Mouse (Mus musculus): ENCODE data around the gene Smyd3. TPM values are rescaled to one million over a fixed set of nuclear protein-coding genes. Genes with fewer than 3 reads are reported as not detected.

Smyd3 gene
- total and polyA plus RNA-seq, 3 experiments: 3.5 to 19.4 (median 17.1) TPM

- no peak for ATAC-seq (ENCODE audit: extremely low read depth, insufficient number of reproducible peaks, low FRiP score, poor library complexity, severe bottlenecking)
- Histone ChIP-seq H3K4me3 (ENCODE audit: low read depth, low read length) (no peak overlapping the region), H3K27me3 (ENCODE audit: insufficient read depth, low read length) (no peaks in the 10 kb centered on the region; the same call in 1 of the 2 replicates), H3K4me1 (ENCODE audit: insufficient read depth, low read depth, low read length) (no peaks in the 10 kb centered on the region), H3K36me3 (replicated peaks) (no peaks in the 10 kb centered on the region), H3K9me3 (replicated peaks) (no peaks in the 10 kb centered on the region)
- DNase-seq (ENCODE audit: low spot score): no peak
- TF ChIP-seq CTCF (IDR thresholded peaks at IDR 0.05; ENCODE audit: low read depth, low read length): no peak
- no peak for TF ChIP-seq TAL1 (conservative IDR thresholded peaks at IDR 0.05; ENCODE audit: low read depth, low read length)
- TF ChIP-seq POLR2AphosphoS5 (IDR thresholded peaks at IDR 0.05; ENCODE audit: insufficient replicate concordance, low read depth, low read length): no peak
- no peak for TF ChIP-seq GATA1 (IDR thresholded peaks at IDR 0.05; ENCODE audit: borderline replicate concordance, low read length)
- no peak for TF ChIP-seq GATA2 (IDR thresholded peaks at IDR 0.05; ENCODE audit: borderline replicate concordance, low read depth, low read length)
Measured at GRCm38 (mm10) chr1:179213381-179213780, 304.5 kb downstream of the Smyd3 start.

DNA sequence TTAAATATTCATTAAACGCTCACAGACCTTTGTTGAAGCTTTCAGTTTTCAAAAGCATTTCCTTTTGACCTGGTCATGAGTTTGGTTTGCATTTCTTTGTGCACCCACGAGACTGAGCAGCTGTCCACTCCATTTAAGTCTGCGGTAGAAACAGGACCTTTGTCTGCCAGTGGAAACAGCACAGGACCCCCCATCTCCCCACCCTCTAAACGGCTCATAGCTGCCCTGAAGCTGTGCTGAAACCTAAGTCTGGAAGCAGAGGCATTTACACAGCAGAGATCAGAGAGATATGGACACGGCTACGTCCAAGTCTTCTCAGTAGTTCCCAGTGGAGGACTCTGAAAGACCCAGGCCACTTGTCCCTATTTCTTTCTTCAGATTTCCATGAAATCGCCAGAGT, 305.5 kb downstream of the Smyd3 start:
- Histone ChIP-seq H3K27me3 (ENCODE audit: insufficient read depth, low read length) (no peaks in the 10 kb centered on the region; the same call in 1 of the 2 replicates), H3K9me3 (replicated peaks) (no peaks in the 10 kb centered on the region), H3K36me3 (replicated peaks) (no peaks in the 10 kb centered on the region), H3K4me1 (ENCODE audit: insufficient read depth, low read depth, low read length) (no peaks in the 10 kb centered on the region), H3K4me3 (ENCODE audit: low read depth, low read length) (no peak overlapping the region)
- ATAC-seq (ENCODE audit: extremely low read depth, insufficient number of reproducible peaks, low FRiP score, poor library complexity, severe bottlenecking) (no peak), DNase-seq (ENCODE audit: low spot score) (no peak)
- TF ChIP-seq TAL1 (conservative IDR thresholded peaks at IDR 0.05; ENCODE audit: low read depth, low read length) (no peak), GATA1 (IDR thresholded peaks at IDR 0.05; ENCODE audit: borderline replicate concordance, low read length) (no peak), POLR2AphosphoS5 (IDR thresholded peaks at IDR 0.05; ENCODE audit: insufficient replicate concordance, low read depth, low read length) (no peak), GATA2 (IDR thresholded peaks at IDR 0.05; ENCODE audit: borderline replicate concordance, low read depth, low read length) (no peak), CTCF (IDR thresholded peaks at IDR 0.05; ENCODE audit: low read depth, low read length) (no peak)

DNA sequence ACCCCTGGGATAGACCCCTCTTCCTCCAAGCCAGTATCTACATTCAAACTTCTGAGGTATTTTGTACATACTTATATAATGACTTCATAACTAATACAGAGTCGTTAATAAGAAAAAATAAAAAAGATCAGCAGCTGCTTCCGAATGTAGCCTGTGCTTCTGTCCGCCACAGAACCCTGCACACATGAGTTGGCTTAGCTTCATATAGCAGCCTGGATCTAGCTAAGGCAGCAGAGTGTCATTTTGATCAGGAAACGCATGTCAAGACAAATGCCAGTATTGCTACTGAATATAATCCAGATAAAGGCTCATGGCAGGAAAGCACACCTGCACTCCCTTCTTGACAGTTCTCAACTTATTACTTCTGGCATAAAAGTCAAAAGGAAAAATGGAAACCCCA, 306.5 kb downstream of the Smyd3 start:
- ATAC-seq (ENCODE audit: extremely low read depth, insufficient number of reproducible peaks, low FRiP score, poor library complexity, severe bottlenecking) (no peak), DNase-seq (ENCODE audit: low spot score) (no peak)
- H3K9me3 ChIP-seq (replicated peaks): no peaks in the 10 kb centered on the region
- H3K27me3 ChIP-seq (ENCODE audit: insufficient read depth, low read length): no peaks in the 10 kb centered on the region; the same call in 1 of the 2 replicates
- TF ChIP-seq CTCF (IDR thresholded peaks at IDR 0.05; ENCODE audit: low read depth, low read length) (no peak), GATA2 (IDR thresholded peaks at IDR 0.05; ENCODE audit: borderline replicate concordance, low read depth, low read length) (no peak), GATA1 (IDR thresholded peaks at IDR 0.05; ENCODE audit: borderline replicate concordance, low read length) (no peak), POLR2AphosphoS5 (IDR thresholded peaks at IDR 0.05; ENCODE audit: insufficient replicate concordance, low read depth, low read length) (no peak), TAL1 (conservative IDR thresholded peaks at IDR 0.05; ENCODE audit: low read depth, low read length) (no peak)
- H3K4me3 ChIP-seq (ENCODE audit: low read depth, low read length): no peak overlapping the region
- H3K4me1 ChIP-seq (ENCODE audit: insufficient read depth, low read depth, low read length): no peaks in the 10 kb centered on the region
- no peaks in the 10 kb centered on the region for H3K36me3 ChIP-seq (replicated peaks)

GRCm38 (mm10) chr1:179207846-179208595, 309.8 kb downstream of the Smyd3 start:
- Histone ChIP-seq H3K9me3 (replicated peaks) (no peaks in the 10 kb centered on the region), H3K4me1 (ENCODE audit: insufficient read depth, low read depth, low read length) (no peaks in the 10 kb centered on the region), H3K27me3 (ENCODE audit: insufficient read depth, low read length) (no peaks in the 10 kb centered on the region; the same call in 1 of the 2 replicates), H3K36me3 (replicated peaks) (no peaks in the 10 kb centered on the region), H3K4me3 (ENCODE audit: low read depth, low read length) (no peak overlapping the region)
- DNase-seq (ENCODE audit: low spot score) (no peak), ATAC-seq (ENCODE audit: extremely low read depth, insufficient number of reproducible peaks, low FRiP score, poor library complexity, severe bottlenecking) (no peak)
- no peak for TF ChIP-seq POLR2AphosphoS5 (IDR thresholded peaks at IDR 0.05; ENCODE audit: insufficient replicate concordance, low read depth, low read length)

GRCm38 (mm10) chr1:179207180-179207741, 310.6 kb downstream of the Smyd3 start:
- DNase-seq (ENCODE audit: low spot score) (no peak), ATAC-seq (ENCODE audit: extremely low read depth, insufficient number of reproducible peaks, low FRiP score, poor library complexity, severe bottlenecking) (no peak)
- Histone ChIP-seq H3K27me3 (ENCODE audit: insufficient read depth, low read length) (no peaks in the 10 kb centered on the region; the same call in 1 of the 2 replicates), H3K9me3 (replicated peaks) (no peaks in the 10 kb centered on the region), H3K4me1 (ENCODE audit: insufficient read depth, low read depth, low read length) (no peaks in the 10 kb centered on the region), H3K36me3 (replicated peaks) (no peaks in the 10 kb centered on the region), H3K4me3 (ENCODE audit: low read depth, low read length) (no peak overlapping the region)
- TF ChIP-seq POLR2AphosphoS5 (IDR thresholded peaks at IDR 0.05; ENCODE audit: insufficient replicate concordance, low read depth, low read length) (no peak), CTCF (IDR thresholded peaks at IDR 0.05; ENCODE audit: low read depth, low read length) (no peak), TAL1 (conservative IDR thresholded peaks at IDR 0.05; ENCODE audit: low read depth, low read length) (no peak), GATA1 (IDR thresholded peaks at IDR 0.05; ENCODE audit: borderline replicate concordance, low read length) (no peak), GATA2 (IDR thresholded peaks at IDR 0.05; ENCODE audit: borderline replicate concordance, low read depth, low read length) (no peak)

DNA sequence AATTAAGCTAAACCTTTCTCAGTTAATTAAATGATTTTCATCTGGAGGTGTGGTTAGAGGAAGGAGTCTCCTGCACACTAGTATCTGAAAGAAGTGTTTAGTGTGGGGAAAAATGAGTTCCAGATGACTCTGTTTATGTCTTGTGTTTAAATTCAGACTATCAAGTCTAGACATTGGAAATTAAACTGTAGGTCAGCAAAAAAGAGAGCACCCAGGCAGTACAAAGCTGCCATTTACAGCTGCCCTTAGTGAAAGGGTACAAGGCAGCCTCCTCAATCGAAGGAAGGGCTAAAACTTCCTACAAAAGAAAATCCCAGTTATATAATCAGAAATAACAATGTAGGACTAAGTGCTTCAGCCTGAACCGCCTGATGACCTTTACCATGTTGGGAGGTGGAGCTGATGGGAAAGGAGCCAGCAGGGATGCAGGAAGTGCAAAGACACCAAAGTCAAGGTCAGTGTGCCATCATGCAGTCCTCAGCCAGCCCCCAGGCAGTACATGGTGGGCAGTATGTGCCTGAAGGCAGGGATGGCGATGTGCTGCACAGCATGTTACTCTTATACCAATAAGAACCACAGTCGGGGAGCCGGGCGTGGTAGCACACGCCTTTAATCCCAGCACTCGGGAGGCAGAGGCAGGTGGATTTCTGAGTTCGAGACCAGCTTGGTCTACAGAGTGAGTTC, 319.2 kb downstream of the Smyd3 start:
- TF ChIP-seq POLR2AphosphoS5 (IDR thresholded peaks at IDR 0.05; ENCODE audit: insufficient replicate concordance, low read depth, low read length): no peak
- TF ChIP-seq GATA1 (IDR thresholded peaks at IDR 0.05; ENCODE audit: borderline replicate concordance, low read length): no peak
- no peak for TF ChIP-seq GATA2 (IDR thresholded peaks at IDR 0.05; ENCODE audit: borderline replicate concordance, low read depth, low read length)
- no peak for TF ChIP-seq CTCF (IDR thresholded peaks at IDR 0.05; ENCODE audit: low read depth, low read length)
- no peak for TF ChIP-seq TAL1 (conservative IDR thresholded peaks at IDR 0.05; ENCODE audit: low read depth, low read length)
- Histone ChIP-seq H3K4me1 (ENCODE audit: insufficient read depth, low read depth, low read length) (no peaks in the 10 kb centered on the region), H3K4me3 (ENCODE audit: low read depth, low read length) (no peak overlapping the region), H3K36me3 (replicated peaks) (no peaks in the 10 kb centered on the region), H3K9me3 (replicated peaks) (no peaks in the 10 kb centered on the region), H3K27me3 (ENCODE audit: insufficient read depth, low read length) (no peaks in the 10 kb centered on the region)
- DNase-seq (ENCODE audit: low spot score) (no peak), ATAC-seq (ENCODE audit: extremely low read depth, insufficient number of reproducible peaks, low FRiP score, poor library complexity, severe bottlenecking) (no peak)

All from G1E (cell line).